Mouse (Mus musculus): ENCODE results near the gene Itln1.

DNA sequence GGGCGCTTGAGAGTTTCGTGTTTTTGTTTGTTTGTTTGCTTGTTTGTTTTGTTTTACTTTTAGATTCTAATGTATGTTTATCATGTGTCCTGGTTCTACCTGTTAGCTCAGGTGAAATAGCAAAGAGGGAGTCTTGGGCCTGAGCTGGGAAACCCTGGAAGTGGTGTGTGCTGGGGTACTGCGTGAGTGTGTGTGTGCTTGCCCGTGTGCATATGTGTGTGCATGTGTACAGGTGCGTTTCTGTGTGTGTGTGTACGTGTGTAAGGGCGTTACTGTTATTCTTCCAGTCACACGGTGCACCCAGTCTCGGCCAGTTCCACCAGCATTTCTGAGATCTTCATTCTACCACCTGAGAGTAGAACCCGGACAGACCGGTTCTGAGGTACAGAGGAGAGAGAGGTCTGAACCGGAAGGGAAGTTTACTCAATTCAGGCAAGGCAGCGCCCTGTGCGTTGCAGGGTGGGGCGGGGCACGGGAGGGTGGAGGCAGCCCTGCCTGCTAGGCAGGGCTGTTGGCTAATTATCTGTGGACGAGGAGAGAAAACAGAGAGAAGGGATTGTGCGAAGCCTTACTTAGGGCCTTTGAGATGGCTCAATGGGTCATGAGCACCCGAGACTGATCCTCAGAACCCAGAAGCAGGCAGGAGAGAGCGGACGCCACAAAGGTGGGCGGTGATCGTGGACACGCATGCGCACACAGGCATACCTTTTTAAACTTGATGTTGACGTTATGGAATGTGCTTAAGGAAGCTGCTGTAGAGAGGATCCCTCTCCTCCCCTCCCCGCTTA, 57.1 kb downstream of the Itln1 start:
- peak; percentile 64; the same call in 1 of the 2 replicates for TF ChIP-seq POLR2A (IDR thresholded peaks at IDR 0.05; ENCODE audit: borderline replicate concordance, extremely low read depth, low read depth, low read length)
- TF ChIP-seq CTCF (IDR thresholded peaks at IDR 0.05; ENCODE audit: insufficient read depth, low read length): no peak
